Mouse (Mus musculus): ENCODE data around the gene Dync1i2.

DNA sequence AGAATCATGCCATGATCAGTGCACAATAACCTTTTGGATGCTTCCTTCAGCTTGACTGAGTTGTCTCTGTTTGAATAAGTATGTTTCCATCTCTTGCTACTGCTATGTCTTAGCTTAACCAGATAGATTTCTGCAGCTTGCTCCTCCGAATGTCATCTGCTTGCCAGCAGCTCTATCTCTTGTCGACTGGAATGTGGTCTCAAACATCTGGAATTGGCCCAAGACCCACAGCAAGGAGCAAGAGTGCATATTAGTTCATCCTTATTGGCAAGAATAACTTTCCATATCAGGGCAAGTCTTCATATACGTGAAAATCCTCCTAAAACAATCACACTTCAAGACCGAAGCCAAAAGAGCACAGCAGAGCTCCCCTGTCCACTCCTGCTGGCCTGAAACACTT, 14.6 kb upstream of the Dync1i2 start:
- no peak for TF ChIP-seq CTCF (conservative IDR thresholded peaks at IDR 0.05 in 1 of 2, IDR thresholded peaks at IDR 0.05 in 1 of 2; ENCODE audit: low read depth in 2 of 2, low read length in 2 of 2)
- no peak for TF ChIP-seq POLR2AphosphoS2 (IDR thresholded peaks at IDR 0.05; ENCODE audit: low read depth, low read length)
- TF ChIP-seq MAX (IDR thresholded peaks at IDR 0.05; ENCODE audit: low read length), result no peak
- no peak for TF ChIP-seq EP300 (IDR thresholded peaks at IDR 0.05; ENCODE audit: low read length)
- no peak for TF ChIP-seq ZNF384 (IDR thresholded peaks at IDR 0.05; ENCODE audit: low read depth, low read length)
- no peak for TF ChIP-seq USF2 (conservative IDR thresholded peaks at IDR 0.05; ENCODE audit: low read depth, low read length)
- no peak for TF ChIP-seq POLR2A (IDR thresholded peaks at IDR 0.05; ENCODE audit: low read depth, low read length)
